Mouse (Mus musculus): ENCODE measurements around the gene Ciart. TPM values are rescaled to one million over a fixed set of nuclear protein-coding genes. Genes with fewer than 3 reads are reported as not detected.
A peak's percentile ranks its signal among the peaks of the same experiment; 100 is the strongest.
"Not testable (repeated sequence)": the region's sequence is repeated elsewhere in the genome, so short reads cannot be mapped to it uniquely, and the experiment has no call there.

The Ciart gene
- total RNA-seq (2022) = 10 to 100 TPM; 13.7 to 30.2 (median 21.4) TPM

DNA sequence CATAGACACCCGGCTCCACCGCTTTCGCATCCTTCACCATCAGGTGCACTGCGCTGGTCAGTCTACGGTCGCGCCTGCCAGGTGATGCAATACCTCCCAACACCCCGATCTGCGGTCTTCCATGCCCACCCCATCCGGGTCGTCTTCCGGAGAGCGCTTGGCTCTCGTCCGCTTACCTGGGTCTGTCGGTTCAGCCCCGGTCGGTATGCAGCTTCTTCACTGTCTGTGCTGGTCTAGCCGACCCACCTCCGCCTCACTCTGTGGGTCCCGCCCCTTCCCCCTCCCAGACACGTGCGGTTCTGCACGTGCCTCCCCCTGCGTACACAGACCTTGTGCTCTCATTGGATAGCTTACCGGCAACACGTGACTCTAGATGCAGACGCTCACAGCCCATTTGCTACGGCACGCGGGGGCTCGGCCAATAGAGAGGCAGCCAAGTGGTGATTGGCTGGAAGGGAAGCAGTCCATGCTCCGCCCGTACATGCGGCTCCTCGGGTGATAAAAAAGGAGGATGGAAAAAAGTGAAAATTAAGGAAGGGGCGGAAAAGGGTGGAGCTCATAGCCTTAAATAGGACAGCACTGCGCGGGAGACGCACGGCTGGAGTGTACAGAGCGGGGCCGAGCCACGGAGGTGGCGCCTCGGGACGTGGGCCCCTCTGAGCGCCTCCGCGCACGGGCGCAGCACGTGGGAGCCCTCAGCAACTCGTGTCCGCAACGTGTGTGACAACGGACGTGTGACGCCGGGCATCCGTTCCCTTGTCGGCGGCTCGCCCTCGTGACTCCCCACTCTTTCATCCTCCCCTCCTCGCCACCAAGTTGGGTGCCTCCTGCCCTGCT, at the start of gene Ciart:
Gene Ciart (minus strand): TSS at position 273 of the 837 bp plus-strand sequence.
- DNase-seq (ENCODE audit: low spot score in 2 of 2) = peak; percentile 97 to 99

- no peak for DNase-seq (ENCODE audit: low spot score in 2 of 2)
Measured at GRCm38 (mm10) chr3:95931471-95931870, 49.4 kb upstream of the Ciart start.

- no peak for DNase-seq (ENCODE audit: low spot score in 2 of 2)
Measured at GRCm38 (mm10) chr3:95930471-95930789, 48.4 kb upstream of the Ciart start.

- no peak for DNase-seq (ENCODE audit: low spot score in 2 of 2)
Measured at GRCm38 (mm10) chr3:95929581-95930470, 47.8 kb upstream of the Ciart start.

DNA sequence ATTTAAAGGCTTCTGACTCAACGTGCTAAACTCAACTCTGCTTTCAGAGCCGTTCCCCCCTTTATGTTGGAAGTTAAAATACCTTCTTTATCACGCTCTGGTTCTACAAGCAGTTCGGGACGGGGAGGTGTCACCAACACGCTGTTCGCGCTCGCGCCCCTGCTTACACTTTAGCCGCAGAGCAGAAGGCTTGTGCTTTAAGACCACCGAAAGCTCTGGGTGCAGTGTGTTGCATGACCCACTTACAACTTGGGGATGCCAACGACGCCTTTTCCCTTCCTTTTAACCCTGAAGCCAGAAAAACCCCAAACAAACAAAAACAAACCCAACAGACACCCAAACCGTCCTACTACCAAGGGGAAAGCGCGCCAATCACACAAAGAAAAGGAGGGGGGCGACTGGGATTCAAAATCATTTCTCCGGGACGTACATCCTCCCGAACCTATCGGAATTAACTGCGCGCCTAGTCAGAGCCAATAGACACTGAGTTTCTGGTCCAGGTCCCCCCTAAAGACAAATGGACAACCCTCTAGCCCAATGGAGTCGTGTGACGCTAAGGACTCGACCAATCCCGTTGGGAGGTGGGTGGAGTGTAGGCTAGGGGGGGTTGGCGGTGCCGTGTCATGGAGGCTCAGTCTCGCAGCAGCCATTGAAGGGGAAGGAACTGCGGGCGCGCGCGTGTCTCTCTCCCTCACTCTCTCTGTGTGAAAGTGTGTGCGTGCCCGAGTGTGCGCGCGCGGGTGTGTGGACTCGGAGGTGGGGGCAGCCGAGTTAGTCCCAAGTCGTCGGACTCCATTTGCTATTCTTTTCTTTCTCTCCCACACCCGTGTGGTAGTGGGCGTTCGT, 46.8 kb upstream of the Ciart start, which contains the start of gene Anp32e:
Gene Anp32e (plus strand): TSS at position 589 of the 846 bp plus-strand sequence.
- peak; percentile 97 to 98 for DNase-seq (ENCODE audit: low spot score in 2 of 2)

DNA sequence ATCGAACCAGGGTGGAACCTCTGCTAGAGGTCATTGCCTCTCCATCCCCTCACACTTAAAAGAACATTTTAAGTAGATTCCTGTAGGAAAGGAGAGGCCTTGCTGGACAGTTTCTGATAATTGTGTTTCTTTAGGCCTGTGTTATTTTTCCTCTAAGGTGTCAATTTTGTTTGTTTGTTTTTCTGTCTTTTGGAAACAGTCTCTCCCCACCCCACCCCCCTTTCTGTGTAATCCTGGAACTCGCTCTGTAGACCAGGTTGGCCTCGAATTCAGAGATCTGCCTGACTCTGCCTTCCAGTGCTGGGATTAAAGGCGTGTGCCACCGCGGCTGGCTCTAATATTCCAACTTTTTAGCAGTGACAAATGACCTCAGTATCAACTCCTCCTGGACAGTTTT, 46.2 kb upstream of the Ciart start:
- DNase-seq (ENCODE audit: low spot score in 2 of 2) = no peak

GRCm38 (mm10) chr3:95925087-95925486, 43.0 kb upstream of the Ciart start:
- DNase-seq (ENCODE audit: low spot score in 2 of 2) = no peak

GRCm38 (mm10) chr3:95924185-95924584, 42.1 kb upstream of the Ciart start:
- no peak for DNase-seq (ENCODE audit: low spot score in 2 of 2)

- not testable (repeated sequence) for DNase-seq (ENCODE audit: low spot score in 2 of 2)
Measured at GRCm38 (mm10) chr3:95923429-95923828, 41.4 kb upstream of the Ciart start.

GRCm38 (mm10) chr3:95920532-95920931, 38.5 kb upstream of the Ciart start:
- DNase-seq (ENCODE audit: low spot score in 2 of 2) = not testable (repeated sequence)

GRCm38 (mm10) chr3:95916760-95917159, 34.7 kb upstream of the Ciart start:
- no peak for DNase-seq (ENCODE audit: low spot score in 2 of 2)

- no peak for DNase-seq (ENCODE audit: low spot score in 2 of 2)
Measured at GRCm38 (mm10) chr3:95914706-95915105, 32.7 kb upstream of the Ciart start.

GRCm38 (mm10) chr3:95907613-95908012, 25.6 kb upstream of the Ciart start:
- DNase-seq (ENCODE audit: low spot score in 2 of 2) = no peak

GRCm38 (mm10) chr3:95906860-95907259, 24.8 kb upstream of the Ciart start:
- DNase-seq (ENCODE audit: low spot score in 2 of 2) = no peak

- no peak for DNase-seq (ENCODE audit: low spot score in 2 of 2)
Measured at GRCm38 (mm10) chr3:95905940-95906492, 24.0 kb upstream of the Ciart start.

- DNase-seq (ENCODE audit: low spot score in 2 of 2) = peak; percentile 65 to 82
Measured at GRCm38 (mm10) chr3:95905146-95905939, 23.3 kb upstream of the Ciart start.

DNA sequence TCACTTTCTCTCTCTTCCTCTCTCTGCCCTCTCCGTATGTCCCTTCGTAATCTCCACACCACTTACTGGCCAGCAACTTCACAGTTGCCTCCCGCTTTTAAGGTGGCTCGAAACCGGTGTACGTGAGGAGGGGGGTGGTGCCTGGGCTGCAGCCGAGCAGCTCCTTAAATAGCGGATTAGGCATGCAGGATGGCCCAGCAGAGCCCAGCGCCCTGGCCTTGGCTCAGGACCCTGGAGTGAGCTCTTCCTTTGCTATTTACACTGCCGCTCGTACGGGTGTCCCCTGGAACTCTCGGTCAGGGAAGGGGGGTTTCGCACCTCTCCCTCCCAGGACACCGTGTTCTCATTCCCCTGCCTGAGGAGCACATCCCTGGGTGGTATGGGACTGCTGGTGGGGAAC, 22.5 kb upstream of the Ciart start, which contains the start of gene Car14:
Gene Car14 (minus strand): TSS at position 124 of the 400 bp plus-strand sequence.
- no peak for DNase-seq (ENCODE audit: low spot score in 2 of 2)

GRCm38 (mm10) chr3:95903753-95904502, 21.9 kb upstream of the Ciart start:
- DNase-seq (ENCODE audit: low spot score in 2 of 2) = no peak

DNA sequence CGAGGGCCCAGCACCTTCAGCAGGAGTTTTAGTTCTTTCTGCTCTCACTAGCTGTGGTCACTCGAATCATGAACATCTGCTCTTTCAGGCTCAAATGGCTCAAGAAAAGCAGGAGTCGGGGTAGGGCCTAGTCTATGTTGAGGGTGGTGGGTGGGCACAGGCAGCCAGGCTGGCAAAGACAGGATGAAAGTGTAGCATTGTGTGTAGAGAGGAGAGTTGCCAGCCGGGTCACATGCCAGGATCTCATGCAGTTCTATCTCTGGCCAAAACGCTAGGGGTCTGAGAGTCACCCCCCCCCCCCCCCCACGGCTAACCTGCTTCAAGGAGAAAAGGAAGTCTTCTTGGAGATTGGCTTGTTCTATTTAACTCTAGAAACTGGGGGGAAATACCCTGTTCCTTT, 20.6 kb upstream of the Ciart start:
- no peak for DNase-seq (ENCODE audit: low spot score in 2 of 2)

GRCm38 (mm10) chr3:95902373-95902625, 20.2 kb upstream of the Ciart start:
- DNase-seq (ENCODE audit: low spot score in 2 of 2) = no peak
